Mouse (Mus musculus) ES-Bruce4 (cell line): ENCODE measurements around the gene Uvrag. TPM values are rescaled to one million over a fixed set of nuclear protein-coding genes. Genes with fewer than 3 reads are reported as not detected.

Experiments
- H3K27ac ChIP-seq: 2 replicates; pipeline ENCODE4 v1.5.1; 2012; ENCODE audit warnings: low read length, inconsistent platforms; ENCODE audit not compliant: insufficient read depth
- H3K27me3 ChIP-seq: 2 replicates; pipeline ENCODE4 v1.6.1; 2012; ENCODE audit warnings: mild to moderate bottlenecking, low read length, inconsistent platforms; ENCODE audit not compliant: control insufficient read depth, poor library complexity, insufficient read depth, severe bottlenecking
- H3K36me3 ChIP-seq: 2 replicates; pipeline ENCODE4 v1.6.1; 2012; ENCODE audit warnings: inconsistent platforms, mild to moderate bottlenecking, low read length, moderate library complexity; ENCODE audit not compliant: control insufficient read depth, poor library complexity, insufficient read depth, severe bottlenecking
- H3K4me1 ChIP-seq: one replicate; pipeline ENCODE4 v1.8.1; 2011; ENCODE audit warnings: low read length; ENCODE audit not compliant: control insufficient read depth, insufficient read depth
- H3K4me3 ChIP-seq: 2 replicates; pipeline ENCODE4 v1.5.1; 2011; ENCODE audit warnings: low read depth, mild to moderate bottlenecking, low read length
- H3K9ac ChIP-seq: 2 replicates; pipeline ENCODE4 v1.6.1; 2012; ENCODE audit warnings: low read depth, mild to moderate bottlenecking, inconsistent platforms; ENCODE audit not compliant: poor library complexity, severe bottlenecking
- H3K9me3 ChIP-seq: replicated peaks from 2 replicates; pipeline ENCODE4 v1.6.1; 2012; ENCODE audit warnings: mild to moderate bottlenecking, low read length, inconsistent platforms; ENCODE audit not compliant: control insufficient read depth, poor library complexity, insufficient read depth, severe bottlenecking
- CTCF ChIP-seq: IDR thresholded peaks from one replicate; pipeline ENCODE4 v1.8.1; 2011; ENCODE audit warnings: low read depth, low read length
- EP300 ChIP-seq: IDR thresholded peaks from 2 replicates; pipeline ENCODE4 v1.6.1; 2011; ENCODE audit warnings: low read depth, low read length; ENCODE audit not compliant: insufficient read depth
- POLR2A ChIP-seq: IDR thresholded peaks from one replicate; pipeline ENCODE4 v1.8.1; 2011; ENCODE audit warnings: low read length; ENCODE audit not compliant: insufficient read depth
- polyA plus RNA-seq: library from polyadenylated mRNA; stranded (reverse); fragments of >200 nt; gene quantifications from 2 replicates; pipeline ENCODE4 v1.2.4, GENCODE M21; 2011; ENCODE audit warnings: low read depth; ENCODE audit not compliant: missing spikeins, insufficient read depth, insufficient read length

Uvrag gene
- polyA plus RNA-seq, 1 experiment = 16.9 TPM

- TF ChIP-seq POLR2A (no peak), CTCF (no peak), EP300 (no peak)
- H3K27ac ChIP-seq = no peak overlapping the region
- H3K27me3 ChIP-seq = no peaks in the 10 kb centered on the region
- H3K9ac ChIP-seq = no peak overlapping the region
- no peaks in the 10 kb centered on the region for H3K4me1 ChIP-seq
- H3K36me3 ChIP-seq = no peaks in the 10 kb centered on the region
- H3K4me3 ChIP-seq = no peak overlapping the region
- H3K9me3 ChIP-seq = no peaks in the 10 kb centered on the region
Measured at GRCm38 (mm10) chr7:99155311-99156289, 14.7 kb upstream of the Uvrag start.

- H3K27ac ChIP-seq = no peak overlapping the region
- H3K4me3 ChIP-seq = no peak overlapping the region
- TF ChIP-seq EP300 (no peak), CTCF (no peak), POLR2A (no peak)
Measured at GRCm38 (mm10) chr7:99154648-99155151, 13.8 kb upstream of the Uvrag start.

GRCm38 (mm10) chr7:99153686-99154202, 12.8 kb upstream of the Uvrag start:
- Histone ChIP-seq H3K9ac (no peak overlapping the region), H3K9me3 (no peaks in the 10 kb centered on the region), H3K27ac (no peak overlapping the region), H3K27me3 (no peaks in the 10 kb centered on the region), H3K4me1 (no peaks in the 10 kb centered on the region), H3K36me3 (no peaks in the 10 kb centered on the region), H3K4me3 (no peak overlapping the region)
- TF ChIP-seq EP300 (no peak), POLR2A (no peak), CTCF (no peak)

More at GRCm38 (mm10) chr7:99154648-99155151, 13.8 kb upstream of the Uvrag start:
- H3K27me3 ChIP-seq = no peaks in the 10 kb centered on the region
- no peaks in the 10 kb centered on the region for H3K4me1 ChIP-seq
- no peak overlapping the region for H3K9ac ChIP-seq
- no peaks in the 10 kb centered on the region for H3K36me3 ChIP-seq
- H3K9me3 ChIP-seq = no peaks in the 10 kb centered on the region

GRCm38 (mm10) chr7:99152756-99153155, 11.8 kb upstream of the Uvrag start:
- no peak overlapping the region for H3K27ac ChIP-seq
- H3K4me1 ChIP-seq = no peaks in the 10 kb centered on the region
- no peaks in the 10 kb centered on the region for H3K9me3 ChIP-seq
- no peak overlapping the region for H3K4me3 ChIP-seq
- H3K36me3 ChIP-seq = no peaks in the 10 kb centered on the region
- H3K9ac ChIP-seq = no peak overlapping the region
- H3K27me3 ChIP-seq = no peaks in the 10 kb centered on the region
- no peak for TF ChIP-seq EP300
- no peak for TF ChIP-seq CTCF
- TF ChIP-seq POLR2A = no peak

GRCm38 (mm10) chr7:99151342-99151741, 10.4 kb upstream of the Uvrag start:
- H3K4me3 ChIP-seq = no peak overlapping the region
- TF ChIP-seq CTCF (peak; percentile 95), POLR2A (no peak), EP300 (0 out of 2 replicates have a peak, but pooled peaks have one; percentile 58)

GRCm38 (mm10) chr7:99149017-99149416, 8.1 kb upstream of the Uvrag start:
- no peak for TF ChIP-seq CTCF
- Histone ChIP-seq H3K27me3 (no peaks in the 10 kb centered on the region), H3K4me3 (no peak overlapping the region), H3K9ac (no peak overlapping the region), H3K27ac (no peak overlapping the region), H3K9me3 (no peaks in the 10 kb centered on the region), H3K4me1 (no peaks in the 10 kb centered on the region), H3K36me3 (no peaks in the 10 kb centered on the region)

More at GRCm38 (mm10) chr7:99151342-99151741, 10.4 kb upstream of the Uvrag start:
- H3K9ac ChIP-seq = no peak overlapping the region
- H3K27ac ChIP-seq = no peak overlapping the region
- H3K9me3 ChIP-seq = no peaks in the 10 kb centered on the region
- H3K4me1 ChIP-seq = no peaks in the 10 kb centered on the region
- H3K27me3 ChIP-seq = no peaks in the 10 kb centered on the region
- no peaks in the 10 kb centered on the region for H3K36me3 ChIP-seq
